Comparison of ENCODE assay signal across 8 mouse cellular contexts in the genomic region with DNA sequence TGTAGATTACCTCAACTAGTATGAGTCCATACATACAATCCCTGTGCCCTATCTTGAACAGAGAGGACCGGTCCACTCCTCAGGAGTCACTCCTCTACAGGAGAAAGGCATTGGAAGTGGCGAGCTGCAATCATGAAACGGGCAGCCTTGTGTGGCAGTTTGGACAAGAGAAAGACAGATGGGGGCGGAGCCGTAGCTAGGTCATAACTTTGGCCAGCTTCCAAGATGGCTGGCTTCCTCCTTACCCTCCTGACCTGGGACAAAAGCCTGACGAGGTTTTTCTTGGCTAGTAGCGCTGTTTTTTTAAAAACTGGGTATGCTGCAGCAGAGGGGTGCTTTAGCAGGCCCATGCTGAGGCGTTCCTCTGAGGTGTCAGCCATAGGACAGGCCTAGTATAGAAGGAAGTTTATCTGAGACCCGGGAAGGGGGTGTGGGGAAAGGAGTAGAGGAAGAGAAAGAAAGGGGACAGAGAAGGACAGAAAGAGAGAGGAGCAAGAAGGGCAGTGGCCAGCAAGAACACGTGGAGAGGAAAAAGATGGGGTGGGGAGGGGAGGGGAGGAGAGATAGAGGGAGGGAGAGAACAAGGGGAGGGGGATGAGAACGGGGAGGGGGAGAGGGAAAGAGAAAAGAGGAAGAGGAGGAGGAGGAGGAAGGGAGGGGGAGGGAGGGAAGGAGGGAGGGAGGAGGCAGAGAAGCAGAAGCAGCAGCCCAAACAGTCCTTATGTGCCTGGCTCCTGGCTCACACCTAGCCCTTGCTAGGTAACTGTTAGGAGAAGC. TPM values are rescaled to one million over a fixed set of nuclear protein-coding genes. Genes with fewer than 3 reads are reported as not detected.
DNase-seq lines count a peak whose midpoint lies in the region; ATAC-seq and TF ChIP-seq lines count a peak whose summit lies in the region.

No protein-coding gene starts in this region.

- no peak for ATAC-seq in forebrain, postnatal 0 days

- no peaks in the 10 kb centered on the region for H3K9me3 ChIP-seq in forebrain, postnatal 0 days (ENCODE audit: low read length)
- H3K9me3 ChIP-seq in hindbrain, embryonic 10.5 days, result no peaks in the 10 kb centered on the region

- H3K4me3 ChIP-seq in forebrain, postnatal 0 days (ENCODE audit: low read depth, low read length), result no peak overlapping the region
- peak overlapping the region; percentile 49 for H3K4me3 ChIP-seq in hindbrain, embryonic 10.5 days
- peak overlapping the region; percentile 24 for H3K4me3 ChIP-seq in left cerebral cortex, adult 2 months

- no peak overlapping the region for H3K9ac ChIP-seq in forebrain, postnatal 0 days

- H3K36me3 ChIP-seq in forebrain, postnatal 0 days (ENCODE audit: insufficient read depth), result no peaks in the 10 kb centered on the region
- no peaks in the 10 kb centered on the region for H3K36me3 ChIP-seq in hindbrain, embryonic 10.5 days

- intact Hi-C loops in left cerebral cortex, adult 2 months (cut with DNase I), result no loop called here

- H3K4me1 ChIP-seq in forebrain, postnatal 0 days (ENCODE audit: insufficient read depth), result peaks cover 9% of the 10 kb centered on the region; the same call in 1 of the 2 replicates
- H3K4me1 ChIP-seq in hindbrain, embryonic 10.5 days (replicated peaks), result peaks cover 60% of the 10 kb centered on the region

- H3K27ac ChIP-seq in forebrain, postnatal 0 days (ENCODE audit: low read depth, low read length), result no peak overlapping the region
- peak overlapping the region; percentile 86 for H3K27ac ChIP-seq in hindbrain, embryonic 10.5 days
- no peak overlapping the region for H3K27ac ChIP-seq in left cerebral cortex, adult 2 months

- peak overlapping the region; percentile 47 for H3K4me2 ChIP-seq in forebrain, postnatal 0 days (ENCODE audit: low read depth)

- no peaks in the 10 kb centered on the region for H3K27me3 ChIP-seq in forebrain, postnatal 0 days (ENCODE audit: insufficient read depth, low read length)
- peaks cover 25% of the 10 kb centered on the region for H3K27me3 ChIP-seq in hindbrain, embryonic 10.5 days (ENCODE audit: insufficient read depth, poor library complexity, severe bottlenecking)

- TF ChIP-seq CTCF in forebrain, postnatal 0 days (IDR thresholded peaks at IDR 0.05; ENCODE audit: low read depth), result no peak
- no peak for TF ChIP-seq CTCF in left cerebral cortex, adult 2 months (IDR thresholded peaks at IDR 0.05)

- WGBS in forebrain, postnatal 0 days, result 18% methylated on average over 11 of the region's 11 CpGs
- WGBS in hindbrain, embryonic 10.5 days, result 47% methylated on average over 11 of the region's 11 CpGs

- peak; percentile 96 for DNase-seq in 416B (ENCODE audit: low read depth)
- DNase-seq in adrenal gland, postnatal 25 days, result peak; percentile 77
- peak; percentile 48 for DNase-seq in forebrain, postnatal 0 days
- DNase-seq in hindbrain, embryonic 10.5 days (ENCODE audit: low spot score), result no peak
- no peak for DNase-seq in left cerebral cortex, adult 2 months (ENCODE audit: extremely low spot score in 1 of 2, low spot score in 2 of 2)
- peak; percentile 86 to 87 for DNase-seq in lung, postnatal 4 days
- peak; percentile 88 for DNase-seq in retina, postnatal 1 day
- DNase-seq in right cerebral cortex, postnatal 25 days, result no peak

RNA-seq across cellular contexts. Expression of a gene that starts 0.8 kb away (rescaled TPM):
- total RNA-seq in adrenal gland, postnatal 25 days (2021), result 40.1 and 47.5 TPM in 2 replicates
- 1.3 and 2.6 TPM in 2 replicates for total RNA-seq in forebrain, postnatal 0 days (2014; rRNA removed)
- 1.8 and 2.7 TPM in 2 replicates for polyA plus RNA-seq in forebrain, postnatal 0 days (2015; fragmentation: Nextera tagmentation; extraction: Ambion mirVana)
- 0.68 and 1.3 TPM in 2 replicates for polyA plus RNA-seq in hindbrain, embryonic 10.5 days (2016; fragmentation: Nextera tagmentation; extraction: Ambion mirVana)
- total RNA-seq in left cerebral cortex, adult 2 months (2021), result 1 to 10 TPM; 2.9 to 3.1 TPM

RNA-seq across cellular contexts. Expression of a gene that starts 26.4 kb away (rescaled TPM):
- total RNA-seq in adrenal gland, postnatal 25 days (2021), result 25.2 and 30.3 TPM in 2 replicates
- 12.5 and 25.2 TPM in 2 replicates for total RNA-seq in forebrain, postnatal 0 days (2014; rRNA removed)
- polyA plus RNA-seq in forebrain, postnatal 0 days (2015; fragmentation: Nextera tagmentation; extraction: Ambion mirVana), result 12.6 and 14.3 TPM in 2 replicates
- 19.2 and 21.6 TPM in 2 replicates for polyA plus RNA-seq in hindbrain, embryonic 10.5 days (2016; fragmentation: Nextera tagmentation; extraction: Ambion mirVana)
- 10 to 100 TPM; 12.3 to 14.2 TPM for total RNA-seq in left cerebral cortex, adult 2 months (2021)

Comparison
In these comparisons a context has a peak if more than half of its experiments do, and no peak if none do; other contexts are left out.
1. DNase-seq: peak in 416B (single experiment), adrenal gland, postnatal 25 days (single experiment), forebrain, postnatal 0 days (single experiment), lung, postnatal 4 days (2 of 2) and retina, postnatal 1 day (single experiment); none in hindbrain, embryonic 10.5 days (single experiment), left cerebral cortex, adult 2 months (0 of 2) and right cerebral cortex, postnatal 25 days (single experiment).
2. RNA of a gene that starts 0.8 kb away (total RNA-seq): 40.1 to 47.5 TPM in adrenal gland, postnatal 25 days; 2.9 to 3.1 TPM in left cerebral cortex, adult 2 months and 1.3 to 2.6 TPM in forebrain, postnatal 0 days; every median in the first group is over 10 times any median in the second.